Mouse (Mus musculus) limb, embryonic 14.5 days (tissue): ENCODE results near the gene Col6a6. TPM values are rescaled to one million over a fixed set of nuclear protein-coding genes. Genes with fewer than 3 reads are reported as not detected.

Source experiments
- ATAC-seq: fragments of 200-750 bp; cut with Nextera tagmentation; 2 replicates; pipeline ENCODE4 v1.8.0; 2017; ENCODE audit warnings: low read depth, moderate number of reproducible peaks, moderate TSS enrichment; ENCODE audit not compliant: low FRiP score
- DNase-seq: peaks from one replicate; pipeline ENCODE4 v3.0.0-alpha.2; 2015; ENCODE audit warnings: low spot score
- H3K27ac ChIP-seq: fragments of 300-500 bp; sonication (generic); replicated peaks from 2 replicates; pipeline ENCODE4 v1.5.1; 2014; ENCODE audit warnings: low read depth, mild to moderate bottlenecking, low read length, moderate library complexity, mixed read lengths
- H3K27me3 ChIP-seq: fragments of 300-500 bp; sonication (generic); 2 replicates; pipeline ENCODE4 v1.6.1; 2014; ENCODE audit warnings: low read length, mixed read lengths; ENCODE audit not compliant: control insufficient read depth, insufficient read depth
- H3K36me3 ChIP-seq: fragments of 300-500 bp; sonication (generic); 2 replicates; pipeline ENCODE4 v1.6.1; 2014; ENCODE audit warnings: mild to moderate bottlenecking, low read length, moderate library complexity, mixed read lengths; ENCODE audit not compliant: control insufficient read depth, insufficient read depth
- H3K4me1 ChIP-seq: fragments of 300-500 bp; sonication (generic); 2 replicates; pipeline ENCODE4 v1.6.1; 2014; ENCODE audit warnings: antibody characterized with exemption, low read length, mixed read lengths; ENCODE audit not compliant: control insufficient read depth, insufficient read depth
- H3K4me2 ChIP-seq: fragments of 300-500 bp; sonication (generic); replicated peaks from 2 replicates; pipeline ENCODE4 v1.6.1; 2014; ENCODE audit warnings: low read depth, mild to moderate bottlenecking, low read length, moderate library complexity; ENCODE audit not compliant: severe bottlenecking
- H3K4me3 ChIP-seq: fragments of 300-500 bp; sonication (generic); replicated peaks from 2 replicates; pipeline ENCODE4 v1.5.1; 2014; ENCODE audit warnings: low read length
- H3K9ac ChIP-seq: fragments of 300-500 bp; sonication (generic); 2 replicates; pipeline ENCODE4 v1.6.1; 2014; ENCODE audit warnings: mild to moderate bottlenecking, low read depth, low read length, moderate library complexity; ENCODE audit not compliant: severe bottlenecking
- H3K9me3 ChIP-seq: fragments of 300-500 bp; sonication (generic); 2 replicates; pipeline ENCODE4 v1.6.1; 2016; ENCODE audit warnings: low read length; ENCODE audit not compliant: control insufficient read depth
- POLR2A ChIP-seq: fragments of 200-500 bp; IDR thresholded peaks from 2 replicates; pipeline ENCODE4 v1.8.0; 2012; ENCODE audit warnings: inconsistent platforms, mild to moderate bottlenecking, moderate library complexity, borderline replicate concordance; ENCODE audit not compliant: insufficient read depth, insufficient read length; ENCODE audit errors: extremely low read depth
- WGBS: fragments of 180-500 bp; shearing (Covaris S2); extraction: QIAGEN DNeasy Blood & Tissue Kit; methylation state at CpG from one replicate; pipeline ENCODE4 v1.1.7; 2014; 5-methylcytosine and 5-hydroxymethylcytosine counted together
- polyA plus RNA-seq, 2 experiments: library from polyadenylated mRNA; depleted of rRNA in 1 of 2; stranded (reverse) in 1 of 2; unstranded in 1 of 2; fragments of >200 nt; fragmentation: Nextera tagmentation in 1 of 2; extraction: Ambion mirVana in 1 of 2; gene quantifications; 2 replicates each; pipeline versions ENCODE4 v1.2.1 to v1.2.3; 2012 to 2014

The Col6a6 gene
- polyA plus RNA-seq (2012; rRNA removed) (9.4 and 11.5 TPM in 2 replicates), polyA plus RNA-seq (2014; fragmentation: Nextera tagmentation; extraction: Ambion mirVana) (7.0 and 7.2 TPM in 2 replicates)

- Histone ChIP-seq H3K4me2 (peak within 1 kb of the TSS; percentile 41), H3K4me3 (peak within 1 kb of the TSS; percentile 23), H3K27me3 (no peaks in the 10 kb centered on the region), H3K27ac (no peak within 1 kb of the TSS), H3K9me3 (no peaks in the 10 kb centered on the region), H3K4me1 (peaks cover 10% of the 10 kb centered on the region; the same call in 1 of the 2 replicates), H3K36me3 (no peaks in the 10 kb centered on the region), H3K9ac (peak within 1 kb of the TSS; percentile 43; the same call in 1 of the 2 replicates)
- no peak for TF ChIP-seq POLR2A
- ATAC-seq = peak; percentile 41
- DNase-seq = no peak
- WGBS = 12% methylated on average over 18 of the region's 20 CpGs
Measured at GRCm38 (mm10) chr9:105827791-105828385, at the start of gene Col6a6. Col6a6 (minus strand) TSS chr9:105828160.

- Histone ChIP-seq H3K4me3 (no peak overlapping the region), H3K9me3 (no peaks in the 10 kb centered on the region), H3K27ac (no peak overlapping the region), H3K9ac (no peak overlapping the region), H3K36me3 (no peaks in the 10 kb centered on the region), H3K27me3 (no peaks in the 10 kb centered on the region), H3K4me1 (no peaks in the 10 kb centered on the region), H3K4me2 (no peak overlapping the region)
- no peak for TF ChIP-seq POLR2A
- 90% methylated on average over 4 of the region's 4 CpGs for WGBS
- ATAC-seq (no peak), DNase-seq (no peak)
Measured at GRCm38 (mm10) chr9:105876124-105876523, 48.2 kb upstream of the Col6a6 start.

- no peak for TF ChIP-seq POLR2A
- H3K4me2 ChIP-seq = no peak overlapping the region
- no peaks in the 10 kb centered on the region for H3K27me3 ChIP-seq
- ATAC-seq (no peak), DNase-seq (no peak)
- no peaks in the 10 kb centered on the region for H3K36me3 ChIP-seq
- no peak overlapping the region for H3K4me3 ChIP-seq
- no peaks in the 10 kb centered on the region for H3K4me1 ChIP-seq
- 75% methylated on average over 14 of the region's 14 CpGs for WGBS
- no peaks in the 10 kb centered on the region for H3K9me3 ChIP-seq
- no peak overlapping the region for H3K27ac ChIP-seq
- H3K9ac ChIP-seq = no peak overlapping the region
Measured at GRCm38 (mm10) chr9:105871643-105872042, 43.7 kb upstream of the Col6a6 start.

DNA sequence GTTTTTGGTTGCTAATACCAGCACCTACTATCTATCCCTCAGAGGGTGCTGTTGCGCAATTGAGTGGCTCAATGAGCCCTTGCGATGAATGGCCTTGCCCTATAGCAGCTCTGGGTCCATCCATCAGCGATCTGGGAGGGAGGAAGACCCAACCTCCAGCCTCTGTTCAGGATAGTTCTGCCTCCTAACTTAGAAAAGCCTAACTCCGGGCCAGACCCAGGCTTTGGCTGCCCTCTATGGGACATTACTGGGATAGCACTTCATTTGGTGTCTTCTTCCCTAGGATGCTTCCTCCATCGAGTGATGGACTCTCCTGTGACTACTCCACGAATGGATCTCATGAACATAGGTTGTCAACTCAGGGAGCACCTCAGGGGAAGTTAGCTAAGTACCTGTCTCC, 29.8 kb upstream of the Col6a6 start:
- no peak overlapping the region for H3K27ac ChIP-seq
- H3K4me2 ChIP-seq = no peak overlapping the region
- WGBS = 15% methylated on average over 6 of the region's 6 CpGs
- no peaks in the 10 kb centered on the region for H3K36me3 ChIP-seq
- H3K4me3 ChIP-seq = no peak overlapping the region
- no peak for TF ChIP-seq POLR2A
- H3K4me1 ChIP-seq = no peaks in the 10 kb centered on the region
- ATAC-seq (0 out of 2 replicates have a peak, but pooled peaks have one; percentile 37), DNase-seq (peak; percentile 64)
- no peak overlapping the region for H3K9ac ChIP-seq
- no peaks in the 10 kb centered on the region for H3K27me3 ChIP-seq
- H3K9me3 ChIP-seq = no peaks in the 10 kb centered on the region

- no peaks in the 10 kb centered on the region for H3K36me3 ChIP-seq
- H3K9ac ChIP-seq = no peak overlapping the region
- ATAC-seq (no peak), DNase-seq (no peak)
- TF ChIP-seq POLR2A = no peak
- no peaks in the 10 kb centered on the region for H3K27me3 ChIP-seq
- H3K4me2 ChIP-seq = no peak overlapping the region
- no peaks in the 10 kb centered on the region for H3K4me1 ChIP-seq
- WGBS = 63% methylated on average over 1 of the region's 1 CpGs
- no peak overlapping the region for H3K4me3 ChIP-seq
- no peaks in the 10 kb centered on the region for H3K9me3 ChIP-seq
- no peak overlapping the region for H3K27ac ChIP-seq
Measured at GRCm38 (mm10) chr9:105852778-105853065, 24.8 kb upstream of the Col6a6 start.
